Mouse (Mus musculus) adrenal gland, postnatal 25 days (tissue): ENCODE data around the gene Pi16. TPM values are rescaled to one million over a fixed set of nuclear protein-coding genes. Genes with fewer than 3 reads are reported as not detected.
"Not testable (repeated sequence)": the region's sequence is repeated elsewhere in the genome, so short reads cannot be mapped to it uniquely, and the experiment has no call there.

Source experiments
- DNase-seq: peaks from one replicate; pipeline ENCODE4 v3.0.0; 2021; ENCODE audit warnings: mixed read lengths
- total RNA-seq: library from RNA; stranded (reverse); gene quantifications from 2 replicates; pipeline ENCODE4 v1.2.3, GENCODE M21; 2021

Pi16 gene
- total RNA-seq, 1 experiment from 2014 or later: 9.5 TPM

GRCm38 (mm10) chr17:29330671-29331410 lies 13.4 kb downstream of the Pi16 start:
- no peak for DNase-seq

GRCm38 (mm10) chr17:29332186-29332685 lies 14.8 kb downstream of the Pi16 start:
- DNase-seq: no peak

GRCm38 (mm10) chr17:29336266-29336990 lies 18.9 kb downstream of the Pi16 start:
- no peak for DNase-seq

GRCm38 (mm10) chr17:29337979-29338823 lies 20.7 kb downstream of the Pi16 start:
- no peak for DNase-seq

- peak; percentile 34 for DNase-seq
Measured at GRCm38 (mm10) chr17:29339170-29339768, 21.8 kb downstream of the Pi16 start.

- DNase-seq: no peak
Measured at GRCm38 (mm10) chr17:29340406-29341261, 23.2 kb downstream of the Pi16 start.

GRCm38 (mm10) chr17:29341591-29342003 lies 24.1 kb downstream of the Pi16 start:
- DNase-seq: no peak

- no peak for DNase-seq
Measured at GRCm38 (mm10) chr17:29342010-29342910, 24.8 kb downstream of the Pi16 start.

- no peak for DNase-seq
Measured at GRCm38 (mm10) chr17:29343241-29343640, 25.8 kb downstream of the Pi16 start.

GRCm38 (mm10) chr17:29345272-29345671 lies 27.8 kb downstream of the Pi16 start:
- no peak for DNase-seq

- DNase-seq: no peak
Measured at GRCm38 (mm10) chr17:29346496-29347125, 29.1 kb downstream of the Pi16 start.

GRCm38 (mm10) chr17:29347126-29347644 lies 29.7 kb downstream of the Pi16 start:
- DNase-seq: peak; percentile 28

GRCm38 (mm10) chr17:29347645-29348256 lies 30.3 kb downstream of the Pi16 start, which contains the start of gene Mtch1:
Gene Mtch1, minus strand, starts transcription at chr17:29347934.
- peak; percentile 100 for DNase-seq

GRCm38 (mm10) chr17:29348996-29349395 lies 31.5 kb downstream of the Pi16 start:
- no peak for DNase-seq

- not testable (repeated sequence) for DNase-seq
Measured at GRCm38 (mm10) chr17:29351056-29351455, 33.6 kb downstream of the Pi16 start.

GRCm38 (mm10) chr17:29355461-29355840 lies 38.0 kb downstream of the Pi16 start:
- no peak for DNase-seq

GRCm38 (mm10) chr17:29355841-29356478 lies 38.5 kb downstream of the Pi16 start:
- peak; percentile 79 for DNase-seq

GRCm38 (mm10) chr17:29356479-29356856 lies 39.0 kb downstream of the Pi16 start:
- peak; percentile 73 for DNase-seq
